ENCODE assay signal across 10 mouse cellular contexts in genomic region chr7:97247661-97248060, GRCm38 (mm10).
DNase-seq lines count a peak whose midpoint lies in the region; ATAC-seq and TF ChIP-seq lines count a peak whose summit lies in the region.
"Had no signal": no experiment of that assay in that cellular context is flagged by ENCODE, and none has a peak within 500 bp of the region (broad histone marks: within the 10 kb centered on the region; RNA-seq: fewer than 3 reads in every experiment).

No protein-coding gene starts in this region.

- peaks cover 20% of the 10 kb centered on the region for H3K4me1 ChIP-seq in midbrain, embryonic 10.5 days
- no peaks in the 10 kb centered on the region for H3K4me1 ChIP-seq in midbrain, embryonic 15.5 days
- peaks cover 12% of the 10 kb centered on the region for H3K4me1 ChIP-seq in embryonic fibroblast, embryonic 13.5 days (ENCODE audit: control insufficient read depth, insufficient read depth, low read length)
- peaks cover 25% of the 10 kb centered on the region for H3K4me1 ChIP-seq in heart, embryonic 13.5 days
- H3K4me1 ChIP-seq in lung, postnatal 0 days (ENCODE audit: insufficient read depth, low read depth, low read length), result peaks cover 10% of the 10 kb centered on the region; the same call in 1 of the 2 replicates
- H3K4me1 ChIP-seq: embryonic facial prominence, embryonic 12.5 days had no signal

- H3K27me3 ChIP-seq in midbrain, embryonic 10.5 days (ENCODE audit: low read depth, poor library complexity, severe bottlenecking), result no peaks in the 10 kb centered on the region
- no peaks in the 10 kb centered on the region for H3K27me3 ChIP-seq in midbrain, embryonic 15.5 days (replicated peaks)
- no peaks in the 10 kb centered on the region for H3K27me3 ChIP-seq in heart, embryonic 13.5 days (replicated peaks)
- no peaks in the 10 kb centered on the region for H3K27me3 ChIP-seq in lung, postnatal 0 days (replicated peaks; ENCODE audit: insufficient read depth, low read length)
- H3K27me3 ChIP-seq: embryonic facial prominence, embryonic 12.5 days; limb, embryonic 12.5 days had no signal

- H3K27ac ChIP-seq in midbrain, embryonic 10.5 days (replicated peaks), result peak overlapping the region; percentile 28; the same call in 1 of the 2 replicates
- no peak overlapping the region for H3K27ac ChIP-seq in midbrain, embryonic 15.5 days
- H3K27ac ChIP-seq in embryonic fibroblast, embryonic 13.5 days (ENCODE audit: insufficient read depth, low read length), result peak overlapping the region; percentile 99
- peak overlapping the region; percentile 71 for H3K27ac ChIP-seq in heart, embryonic 13.5 days (replicated peaks)
- 0 out of 2 replicates have a peak overlapping the region, but pooled peaks have one; percentile 59 for H3K27ac ChIP-seq in lung, postnatal 0 days (ENCODE audit: low read length)
- H3K27ac ChIP-seq: embryonic facial prominence, embryonic 12.5 days; limb, embryonic 12.5 days had no signal

- H3K4me3 ChIP-seq in midbrain, embryonic 10.5 days, result no peak overlapping the region
- H3K4me3 ChIP-seq in midbrain, embryonic 15.5 days, result no peak overlapping the region
- no peak overlapping the region for H3K4me3 ChIP-seq in embryonic fibroblast, embryonic 13.5 days (ENCODE audit: insufficient read depth, low read length)
- no peak overlapping the region for H3K4me3 ChIP-seq in heart, embryonic 13.5 days
- no peak overlapping the region for H3K4me3 ChIP-seq in lung, postnatal 0 days (ENCODE audit: low read depth, low read length)
- H3K4me3 ChIP-seq: embryonic facial prominence, embryonic 12.5 days; limb, embryonic 12.5 days had no signal

- TF ChIP-seq POLR2A in embryonic fibroblast, embryonic 13.5 days (IDR thresholded peaks at IDR 0.05; ENCODE audit: low read depth, low read length), result no peak

- no peaks in the 10 kb centered on the region for H3K9me3 ChIP-seq in midbrain, embryonic 10.5 days (replicated peaks)
- H3K9me3 ChIP-seq in midbrain, embryonic 15.5 days, result no peaks in the 10 kb centered on the region
- no peaks in the 10 kb centered on the region for H3K9me3 ChIP-seq in heart, embryonic 13.5 days
- H3K9me3 ChIP-seq in lung, postnatal 0 days (ENCODE audit: low read length), result no peaks in the 10 kb centered on the region
- H3K9me3 ChIP-seq: embryonic facial prominence, embryonic 12.5 days; limb, embryonic 12.5 days had no signal

- no peak for TF ChIP-seq CTCF in embryonic fibroblast, embryonic 13.5 days (IDR thresholded peaks at IDR 0.05; ENCODE audit: borderline replicate concordance, insufficient read depth, low read length)
- no peak for TF ChIP-seq CTCF in lung, postnatal 0 days (IDR thresholded peaks at IDR 0.05)

- H3K9ac ChIP-seq in midbrain, embryonic 15.5 days, result no peak overlapping the region
- H3K9ac ChIP-seq in heart, embryonic 13.5 days, result no peak overlapping the region; the same call in 1 of the 2 replicates
- no peak overlapping the region for H3K9ac ChIP-seq in lung, postnatal 0 days (replicated peaks; ENCODE audit: low read depth)
- H3K9ac ChIP-seq: embryonic facial prominence, embryonic 12.5 days; limb, embryonic 12.5 days had no signal

- no peak overlapping the region for H3K4me2 ChIP-seq in midbrain, embryonic 15.5 days
- H3K4me2 ChIP-seq in heart, embryonic 13.5 days, result no peak overlapping the region
- no peak overlapping the region for H3K4me2 ChIP-seq in lung, postnatal 0 days (replicated peaks; ENCODE audit: low read depth, low read length)
- H3K4me2 ChIP-seq: embryonic facial prominence, embryonic 12.5 days; limb, embryonic 12.5 days had no signal

- WGBS in midbrain, embryonic 10.5 days, result 94% methylated on average over 1 of the region's 1 CpGs
- 94% methylated on average over 1 of the region's 1 CpGs for WGBS in midbrain, embryonic 15.5 days
- 76% methylated on average over 1 of the region's 1 CpGs for WGBS in heart, embryonic 13.5 days
- WGBS in lung, postnatal 0 days, result 28% methylated on average over 1 of the region's 1 CpGs

- no peak for ATAC-seq in midbrain, embryonic 15.5 days (replicated peaks)
- ATAC-seq in heart, embryonic 13.5 days (ENCODE audit: extremely low read depth, insufficient number of reproducible peaks, low FRiP score, low TSS enrichment), result no peak
- ATAC-seq in lung, postnatal 0 days, result peak; percentile 49; the same call in 1 of the 2 replicates

- TF ChIP-seq EP300 in lung, postnatal 0 days (IDR thresholded peaks at IDR 0.05), result no peak

- DNase-seq in midbrain, embryonic 10.5 days (ENCODE audit: low spot score), result no peak
- DNase-seq in lung, postnatal 0 days (ENCODE audit: low spot score), result peak; percentile 66
- no peak for DNase-seq in cerebellum, postnatal 36 days
- no peak for DNase-seq in thymus, postnatal 14 days
- no peak for DNase-seq in spleen, postnatal 4 days (ENCODE audit: low spot score in 2 of 2)

- no peaks in the 10 kb centered on the region for H3K36me3 ChIP-seq in midbrain, embryonic 10.5 days
- no peaks in the 10 kb centered on the region for H3K36me3 ChIP-seq in midbrain, embryonic 15.5 days (replicated peaks)
- H3K36me3 ChIP-seq in heart, embryonic 13.5 days, result no peaks in the 10 kb centered on the region
- H3K36me3 ChIP-seq in lung, postnatal 0 days (ENCODE audit: insufficient read depth, low read length), result no peaks in the 10 kb centered on the region
- H3K36me3 ChIP-seq: embryonic facial prominence, embryonic 12.5 days; limb, embryonic 12.5 days had no signal
